Mouse (Mus musculus) induced T-regulatory cell, adult 2 months (primary cell): ENCODE data around the gene Ttc7b.

Source experiments
- DNase-seq: peaks from one replicate; pipeline ENCODE4 v3.0.0-alpha.2; 2012; ENCODE audit warnings: low read depth

The Ttc7b gene

GRCm38 (mm10) chr12:100304280-100304679 lies 216.3 kb downstream of the Ttc7b start:
- no peak for DNase-seq

- DNase-seq = no peak
These were observed 217.5 kb downstream of the Ttc7b start for GRCm38 (mm10) chr12:100303141-100303540.

- DNase-seq = no peak
These were observed 220.2 kb downstream of the Ttc7b start for GRCm38 (mm10) chr12:100300446-100300845.

- no peak for DNase-seq
These were observed 221.3 kb downstream of the Ttc7b start for GRCm38 (mm10) chr12:100299322-100299726.

- DNase-seq = no peak
These were observed 221.8 kb downstream of the Ttc7b start for GRCm38 (mm10) chr12:100298788-100299187.

GRCm38 (mm10) chr12:100297961-100298360 lies 222.7 kb downstream of the Ttc7b start:
- DNase-seq = no peak

GRCm38 (mm10) chr12:100294457-100294856 lies 226.2 kb downstream of the Ttc7b start:
- DNase-seq = peak; percentile 18

GRCm38 (mm10) chr12:100293956-100294355 lies 226.7 kb downstream of the Ttc7b start:
- DNase-seq = no peak

- no peak for DNase-seq
These were observed 229.6 kb downstream of the Ttc7b start for GRCm38 (mm10) chr12:100290711-100291685.

- DNase-seq = no peak
These were observed 230.5 kb downstream of the Ttc7b start for GRCm38 (mm10) chr12:100290178-100290531.

GRCm38 (mm10) chr12:100289267-100290177 lies 231.1 kb downstream of the Ttc7b start:
- DNase-seq = no peak

- no peak for DNase-seq
These were observed 232.6 kb downstream of the Ttc7b start for GRCm38 (mm10) chr12:100288018-100288417.

- DNase-seq = no peak
These were observed 233.1 kb downstream of the Ttc7b start for GRCm38 (mm10) chr12:100287565-100287964.

- DNase-seq = peak; percentile 28
These were observed 237.3 kb downstream of the Ttc7b start for GRCm38 (mm10) chr12:100283283-100283682.

GRCm38 (mm10) chr12:100282025-100282885 lies 238.4 kb downstream of the Ttc7b start:
- peak; percentile 73 for DNase-seq

GRCm38 (mm10) chr12:100280972-100281794 lies 239.4 kb downstream of the Ttc7b start:
- DNase-seq = no peak

- no peak for DNase-seq
These were observed 240.7 kb downstream of the Ttc7b start for GRCm38 (mm10) chr12:100279898-100280297.

GRCm38 (mm10) chr12:100278358-100278757 lies 242.3 kb downstream of the Ttc7b start:
- DNase-seq = peak; percentile 25

GRCm38 (mm10) chr12:100277534-100277905 lies 243.1 kb downstream of the Ttc7b start:
- peak; percentile 29 for DNase-seq

- DNase-seq = peak; percentile 63
These were observed 243.8 kb downstream of the Ttc7b start for GRCm38 (mm10) chr12:100276607-100277533.
